Mouse (Mus musculus): ENCODE measurements around the gene Klc2. TPM values are rescaled to one million over a fixed set of nuclear protein-coding genes. Genes with fewer than 3 reads are reported as not detected.
"Not testable (repeated sequence)": the region's sequence is repeated elsewhere in the genome, so short reads cannot be mapped to it uniquely, and the experiment has no call there.

Gene Klc2
- total and polyA plus RNA-seq, 2 experiments from 2014 or later: 58.6 to 146 TPM

DNA sequence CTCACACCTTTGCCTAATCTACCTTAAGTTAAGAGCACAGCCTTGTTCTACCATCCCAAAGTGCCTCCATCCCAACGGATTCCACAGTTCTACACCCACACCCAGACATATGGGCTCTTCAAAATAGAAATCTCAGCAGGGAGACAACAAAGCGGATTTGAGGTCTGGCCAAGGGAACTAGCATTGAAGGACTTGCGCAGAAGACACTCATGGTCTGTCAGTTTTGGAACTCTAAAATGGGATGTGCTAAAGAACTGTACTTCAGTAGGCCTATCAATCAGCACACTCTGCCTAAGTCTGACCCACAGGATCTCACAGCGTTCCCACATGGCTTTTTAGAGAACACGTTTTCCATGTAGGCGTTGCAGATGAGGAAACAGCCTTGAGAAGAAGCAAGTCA is 32.0 kb upstream of the Klc2 start:
- H3K9me3 ChIP-seq (ENCODE audit: low read length): no peaks in the 10 kb centered on the region
- ATAC-seq: no peak
- WGBS: 91% methylated on average over 6 of the region's 6 CpGs
- no peak overlapping the region for H3K9ac ChIP-seq
- H3K4me2 ChIP-seq (ENCODE audit: low read depth): no peak overlapping the region
- H3K27ac ChIP-seq (ENCODE audit: low read depth, low read length): no peak overlapping the region
- DNase-seq: no peak
- H3K36me3 ChIP-seq (ENCODE audit: insufficient read depth): peaks cover 40% of the 10 kb centered on the region
- H3K27me3 ChIP-seq (ENCODE audit: insufficient read depth, low read length): no peaks in the 10 kb centered on the region
- TF ChIP-seq CTCF (IDR thresholded peaks at IDR 0.05; ENCODE audit: low read depth): no peak
- no peak overlapping the region for H3K4me3 ChIP-seq (ENCODE audit: low read depth, low read length)
- H3K4me1 ChIP-seq (ENCODE audit: insufficient read depth): no peaks in the 10 kb centered on the region

DNA sequence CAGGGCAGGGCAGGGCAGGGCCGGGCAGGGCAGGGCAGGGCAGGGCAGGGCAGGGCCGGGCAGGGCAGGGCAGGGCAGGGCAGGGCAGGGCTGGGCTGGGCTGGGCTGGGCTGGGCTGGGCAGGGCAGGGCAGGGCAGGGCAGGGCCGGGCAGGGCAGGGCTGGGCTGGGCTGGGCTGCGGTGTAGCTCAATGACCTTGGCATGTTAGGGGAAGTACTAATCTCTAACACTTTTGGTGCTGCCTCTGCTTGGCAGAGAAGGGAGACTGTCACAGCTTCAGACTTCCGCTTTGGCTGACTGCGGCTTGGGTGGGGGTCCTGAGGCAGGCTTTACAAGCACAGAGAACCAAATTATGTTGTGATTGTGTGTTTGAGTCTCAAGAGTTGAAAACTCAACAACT is 30.7 kb upstream of the Klc2 start:
- not testable (repeated sequence) for H3K4me1 ChIP-seq (ENCODE audit: insufficient read depth); H3K9ac ChIP-seq; H3K9me3 ChIP-seq (ENCODE audit: low read length); H3K4me2 ChIP-seq (ENCODE audit: low read depth); H3K4me3 ChIP-seq (ENCODE audit: low read depth, low read length); H3K27ac ChIP-seq (ENCODE audit: low read depth, low read length); H3K27me3 ChIP-seq (ENCODE audit: insufficient read depth, low read length); ATAC-seq; DNase-seq
- H3K36me3 ChIP-seq (ENCODE audit: insufficient read depth): peaks cover 43% of the 10 kb centered on the region
- 78% methylated on average over 6 of the region's 6 CpGs for WGBS

DNA sequence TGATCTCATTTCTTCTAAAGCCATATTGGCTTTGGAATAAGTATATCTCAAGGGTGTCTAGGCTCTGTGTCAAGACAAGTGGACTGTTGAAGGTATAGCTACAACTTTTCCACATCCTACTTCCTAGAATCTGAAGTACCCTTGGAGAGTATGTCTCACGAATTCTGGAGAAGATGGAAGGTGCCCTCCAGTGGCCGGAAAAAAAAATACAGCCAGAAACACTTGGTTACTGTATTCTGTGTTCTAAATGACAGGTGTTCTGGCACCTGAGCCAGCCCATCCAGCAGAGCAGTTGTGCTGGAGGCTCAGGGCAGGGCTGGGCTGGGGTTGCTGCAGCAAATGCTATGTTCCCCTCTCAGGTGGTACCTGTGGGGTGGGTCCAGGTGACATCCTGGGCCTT is 21.3 kb upstream of the Klc2 start:
- H3K36me3 ChIP-seq (ENCODE audit: insufficient read depth): peaks cover 70% of the 10 kb centered on the region
- no peaks in the 10 kb centered on the region for H3K4me1 ChIP-seq (ENCODE audit: insufficient read depth)
- no peaks in the 10 kb centered on the region for H3K9me3 ChIP-seq (ENCODE audit: low read length)
- H3K4me3 ChIP-seq (ENCODE audit: low read depth, low read length): no peak overlapping the region
- H3K27ac ChIP-seq (ENCODE audit: low read depth, low read length): no peak overlapping the region
- no peaks in the 10 kb centered on the region for H3K27me3 ChIP-seq (ENCODE audit: insufficient read depth, low read length)
- DNase-seq (peak; percentile 79), ATAC-seq (peak; percentile 60)
- H3K9ac ChIP-seq: no peak overlapping the region
- H3K4me2 ChIP-seq (ENCODE audit: low read depth): no peak overlapping the region
- 3% methylated on average over 2 of the region's 2 CpGs for WGBS
- TF ChIP-seq CTCF (IDR thresholded peaks at IDR 0.05; ENCODE audit: low read depth): peak; percentile 74

DNA sequence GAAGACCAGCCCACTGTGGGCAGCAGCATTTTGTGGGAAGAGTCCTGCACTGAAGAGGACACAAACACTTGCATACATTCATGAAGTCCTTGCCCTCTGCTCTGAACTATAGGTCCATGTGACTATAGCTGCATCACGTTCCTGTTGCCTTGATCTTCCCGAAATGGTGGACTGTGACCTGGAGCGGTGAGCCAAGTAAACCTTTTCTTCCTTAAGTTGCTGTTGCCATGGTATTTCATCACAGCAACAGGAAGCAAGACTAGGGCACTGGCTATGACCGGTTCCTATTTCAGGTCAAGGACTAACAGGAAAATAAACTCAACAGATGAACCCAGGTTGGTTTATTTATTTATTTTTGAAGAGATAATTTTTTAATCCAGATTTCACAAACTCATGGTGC is 12.9 kb upstream of the Klc2 start:
- no peak overlapping the region for H3K4me3 ChIP-seq (ENCODE audit: low read depth, low read length)
- no peak for ATAC-seq
- no peak overlapping the region for H3K9ac ChIP-seq
- H3K4me1 ChIP-seq (ENCODE audit: insufficient read depth): no peaks in the 10 kb centered on the region
- 72% methylated on average over 4 of the region's 4 CpGs for WGBS
- TF ChIP-seq CTCF (IDR thresholded peaks at IDR 0.05; ENCODE audit: low read depth): no peak
- H3K27me3 ChIP-seq (ENCODE audit: insufficient read depth, low read length): no peaks in the 10 kb centered on the region
- DNase-seq: no peak
- H3K27ac ChIP-seq (ENCODE audit: low read depth, low read length): no peak overlapping the region
- no peaks in the 10 kb centered on the region for H3K9me3 ChIP-seq (ENCODE audit: low read length)
- peaks cover 29% of the 10 kb centered on the region for H3K36me3 ChIP-seq (ENCODE audit: insufficient read depth)
- no peak overlapping the region for H3K4me2 ChIP-seq (ENCODE audit: low read depth)

DNA sequence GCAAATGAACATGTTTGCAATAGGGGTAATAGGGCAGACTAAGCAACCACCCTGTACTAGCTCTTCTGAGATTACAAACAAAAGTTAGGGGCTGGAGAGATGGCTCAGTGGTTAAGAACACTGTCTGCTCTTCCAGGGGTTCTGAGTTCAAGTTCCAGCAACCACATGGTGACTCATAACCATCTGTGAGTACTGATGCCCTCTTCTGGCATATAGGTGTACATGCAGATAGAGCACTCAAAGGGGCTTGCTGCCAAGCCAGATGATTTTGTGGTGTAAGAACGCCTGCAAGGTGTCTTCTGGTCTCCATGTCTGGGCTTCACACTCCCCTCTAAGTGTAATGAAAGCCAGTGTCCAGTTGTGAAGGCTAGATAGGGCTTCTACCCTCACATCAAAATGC is 11.4 kb upstream of the Klc2 start:
- Histone ChIP-seq H3K27me3 (ENCODE audit: insufficient read depth, low read length) (no peaks in the 10 kb centered on the region), H3K4me3 (ENCODE audit: low read depth, low read length) (no peak overlapping the region), H3K27ac (ENCODE audit: low read depth, low read length) (no peak overlapping the region), H3K9me3 (ENCODE audit: low read length) (no peaks in the 10 kb centered on the region), H3K4me2 (ENCODE audit: low read depth) (no peak overlapping the region), H3K9ac (no peak overlapping the region), H3K4me1 (ENCODE audit: insufficient read depth) (no peaks in the 10 kb centered on the region), H3K36me3 (ENCODE audit: insufficient read depth) (peaks cover 19% of the 10 kb centered on the region)
- 40% methylated on average over 1 of the region's 1 CpGs for WGBS
- no peak for ATAC-seq
- no peak for DNase-seq
- peak; percentile 60 for TF ChIP-seq CTCF (IDR thresholded peaks at IDR 0.05; ENCODE audit: low read depth)

DNA sequence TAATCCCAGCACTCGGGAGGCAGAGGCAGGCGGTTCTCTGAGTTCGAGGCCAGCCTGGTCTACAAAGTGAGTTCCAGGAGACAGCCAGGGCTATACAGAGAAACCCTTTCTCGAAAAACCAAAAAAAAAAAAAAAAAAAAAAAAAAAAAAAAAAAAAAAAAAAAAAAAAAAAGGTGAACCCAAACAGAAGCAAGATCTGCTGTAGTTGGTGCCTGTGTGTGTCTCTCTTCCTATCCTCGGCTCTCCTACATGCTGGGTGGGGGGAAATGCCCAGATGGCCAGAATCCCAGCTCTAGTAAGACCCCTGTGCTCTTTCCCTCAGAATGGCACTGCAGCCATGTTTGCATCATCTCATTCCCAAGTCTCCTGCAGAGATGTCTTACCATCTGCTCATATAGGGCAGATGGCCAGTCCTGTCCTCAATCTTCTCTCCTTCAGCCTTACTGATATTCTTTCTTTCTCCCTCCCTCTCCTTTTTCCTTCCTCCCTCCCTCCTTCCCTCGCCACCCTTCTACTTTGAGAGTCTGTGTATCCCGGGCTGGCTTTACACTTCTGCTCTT is 5.8 kb upstream of the Klc2 start:
- no peak overlapping the region for H3K27ac ChIP-seq (ENCODE audit: low read depth, low read length)
- no peak overlapping the region for H3K4me3 ChIP-seq (ENCODE audit: low read depth, low read length)
- no peak for TF ChIP-seq CTCF (IDR thresholded peaks at IDR 0.05; ENCODE audit: low read depth)
- no peaks in the 10 kb centered on the region for H3K9me3 ChIP-seq (ENCODE audit: low read length)
- H3K9ac ChIP-seq: no peak overlapping the region
- H3K36me3 ChIP-seq (ENCODE audit: insufficient read depth): no peaks in the 10 kb centered on the region
- ATAC-seq (peak; percentile 32; the same call in 1 of the 2 replicates), DNase-seq (no peak)
- H3K4me2 ChIP-seq (ENCODE audit: low read depth): no peak overlapping the region
- 69% methylated on average over 7 of the region's 7 CpGs for WGBS
- no peaks in the 10 kb centered on the region for H3K27me3 ChIP-seq (ENCODE audit: insufficient read depth, low read length)
- no peaks in the 10 kb centered on the region for H3K4me1 ChIP-seq (ENCODE audit: insufficient read depth)

DNA sequence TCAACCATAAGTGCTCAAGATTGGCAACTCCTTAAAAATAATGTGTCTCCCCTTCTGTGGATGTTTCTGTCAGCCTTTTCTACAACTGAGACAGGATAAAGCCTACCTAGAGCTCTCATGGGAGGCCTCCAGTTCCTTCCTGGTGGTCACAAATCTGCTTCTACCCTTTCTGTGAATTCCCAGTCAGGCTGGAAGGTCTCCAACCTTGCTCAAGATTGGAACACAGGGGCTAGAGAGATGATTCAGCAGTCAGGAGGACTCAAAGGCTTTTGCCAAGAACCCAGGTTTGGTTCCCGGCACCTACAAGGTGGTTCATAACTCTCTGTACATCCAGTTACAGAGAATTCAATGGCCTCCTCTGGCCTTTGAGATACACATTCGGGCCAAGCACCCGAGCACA is 4.9 kb upstream of the Klc2 start:
- no peak overlapping the region for H3K4me2 ChIP-seq (ENCODE audit: low read depth)
- H3K9ac ChIP-seq: no peak overlapping the region
- H3K4me1 ChIP-seq (ENCODE audit: insufficient read depth): no peaks in the 10 kb centered on the region; the same call in 1 of the 2 replicates
- H3K27ac ChIP-seq (ENCODE audit: low read depth, low read length): no peak overlapping the region
- no peak for TF ChIP-seq CTCF (IDR thresholded peaks at IDR 0.05; ENCODE audit: low read depth)
- no peaks in the 10 kb centered on the region for H3K27me3 ChIP-seq (ENCODE audit: insufficient read depth, low read length)
- no peak for ATAC-seq
- DNase-seq: no peak
- H3K4me3 ChIP-seq (ENCODE audit: low read depth, low read length): no peak overlapping the region
- H3K9me3 ChIP-seq (ENCODE audit: low read length): no peaks in the 10 kb centered on the region
- H3K36me3 ChIP-seq (ENCODE audit: insufficient read depth): no peaks in the 10 kb centered on the region
- WGBS: 82% methylated on average over 3 of the region's 3 CpGs

Data from forebrain, postnatal 0 days (tissue).